Mouse (Mus musculus) duodenum, adult 2 months (tissue): ENCODE measurements around the gene Tyw3. TPM values are rescaled to one million over a fixed set of nuclear protein-coding genes. Genes with fewer than 3 reads are reported as not detected.

Experiments used
- polyA plus RNA-seq: library from polyadenylated mRNA; depleted of rRNA; stranded (reverse); fragments of >200 nt; gene quantifications from 2 replicates; pipeline ENCODE4 v1.2.3, GENCODE M21; 2012; ENCODE audit warnings: low replicate concordance; rRNA removed

Gene Tyw3
- polyA plus RNA-seq, result 0.19 and 2.7 TPM in 2 replicates

GRCm38 (mm10) chr3:154596934-154597554 lies at the start of gene Tyw3:
Tyw3 (minus strand) TSS chr3:154597104.

GRCm38 (mm10) chr3:154596488-154596933 lies 393 bp downstream of the Tyw3 start, which contains the start of gene Cryz:
Cryz (plus strand) TSS chr3:154596711.

Other genes starting within 250 kb of the Tyw3 start
- gene Cryz, start 393 bp downstream of the Tyw3 start, polyA plus RNA-seq, result 0.52 and 0.91 TPM in 2 replicates
- 0.02 and 0.05 TPM in 2 replicates for gene Erich3, start 66.8 kb upstream of the Tyw3 start, polyA plus RNA-seq